Mouse (Mus musculus): ENCODE data around the gene Osgepl1. TPM values are rescaled to one million over a fixed set of nuclear protein-coding genes. Genes with fewer than 3 reads are reported as not detected.

The Osgepl1 gene
- total RNA-seq, 2 experiments from 2014 or later = 21.4 to 22.2 TPM

Other genes with a start within 250 kb of the Osgepl1 start
- gene 1700019A02Rik, start 126.0 kb upstream of the Osgepl1 start, total RNA-seq (2021) = not detected
- 10 to 100 TPM; 21.2 to 22.0 TPM for gene Pms1, start 16.6 kb upstream of the Osgepl1 start, total RNA-seq (2021)
- gene Ormdl1, start 16.5 kb upstream of the Osgepl1 start, total RNA-seq (2021) = 1 to 10 TPM; 7.3 to 8.3 TPM
- gene Gm28778, start 16.5 kb upstream of the Osgepl1 start, total RNA-seq (2021) = 1 to 10 TPM in 1 of 2 experiments, not detected in 1; 1.1 TPM
- gene Asdurf, start 39.0 kb downstream of the Osgepl1 start, total RNA-seq (2021) = not detected
- gene Gm28551, start 39.0 kb downstream of the Osgepl1 start, total RNA-seq (2021) = under 1 TPM in 1 of 2 experiments, not detected in 1; 0.25 TPM
- gene Asnsd1, start 39.1 kb downstream of the Osgepl1 start, total RNA-seq (2021) = 10 to 100 TPM; 23.3 to 26.4 TPM